Mouse (Mus musculus) embryo, embryonic 10.5 days (tissue): ENCODE results near the gene Upb1.

Source experiments
- DNase-seq: peaks from one replicate; pipeline ENCODE4 v3.0.0-alpha.2; 2015; ENCODE audit warnings: low spot score

Upb1 gene

GRCm38 (mm10) chr10:75428049-75429003 lies 27.4 kb downstream of the Upb1 start:
- DNase-seq, result no peak

- no peak for DNase-seq
Measured at GRCm38 (mm10) chr10:75429004-75429380, 28.1 kb downstream of the Upb1 start.

DNA sequence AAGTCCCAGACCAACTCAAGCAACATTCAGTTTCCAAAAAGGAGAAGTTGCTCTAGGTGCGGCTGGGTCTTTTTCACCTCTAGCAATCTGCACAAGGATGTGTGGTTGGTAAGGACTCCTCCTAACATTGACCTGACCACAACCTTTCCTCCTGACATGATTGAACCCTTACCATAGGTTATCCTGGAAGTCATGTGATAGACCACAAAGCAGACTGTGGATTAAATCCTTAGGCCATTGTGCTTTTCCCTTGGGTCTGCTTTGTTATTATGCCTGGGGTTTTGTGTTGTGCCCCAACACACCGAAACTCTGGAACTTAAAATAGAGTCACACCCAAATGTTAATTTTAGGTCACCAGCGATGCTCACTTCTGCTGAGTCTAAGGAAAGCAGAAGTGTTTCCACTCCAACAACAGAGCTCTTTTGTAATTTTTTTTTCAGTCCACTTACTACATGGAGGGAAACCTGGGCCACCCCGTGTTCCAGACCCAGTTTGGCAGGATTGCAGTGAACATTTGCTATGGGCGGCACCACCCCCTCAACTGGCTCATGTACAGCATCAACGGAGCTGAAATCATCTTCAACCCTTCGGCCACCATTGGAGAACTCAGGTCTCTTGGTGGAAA lies 28.7 kb downstream of the Upb1 start:
- DNase-seq, result no peak

- DNase-seq, result no peak
Measured at GRCm38 (mm10) chr10:75430147-75430537, 29.2 kb downstream of the Upb1 start.

GRCm38 (mm10) chr10:75430633-75431032 lies 29.7 kb downstream of the Upb1 start:
- no peak for DNase-seq

GRCm38 (mm10) chr10:75436604-75437217 lies 35.8 kb downstream of the Upb1 start:
- DNase-seq, result peak; percentile 93

- no peak for DNase-seq
Measured at GRCm38 (mm10) chr10:75437284-75437683, 36.4 kb downstream of the Upb1 start.

- DNase-seq, result peak; percentile 39
Measured at GRCm38 (mm10) chr10:75438132-75438810, 37.4 kb downstream of the Upb1 start.

GRCm38 (mm10) chr10:75439211-75439811 lies 38.4 kb downstream of the Upb1 start:
- DNase-seq, result peak; percentile 70

- DNase-seq, result no peak
Measured at GRCm38 (mm10) chr10:75440756-75441155, 39.8 kb downstream of the Upb1 start.

DNA sequence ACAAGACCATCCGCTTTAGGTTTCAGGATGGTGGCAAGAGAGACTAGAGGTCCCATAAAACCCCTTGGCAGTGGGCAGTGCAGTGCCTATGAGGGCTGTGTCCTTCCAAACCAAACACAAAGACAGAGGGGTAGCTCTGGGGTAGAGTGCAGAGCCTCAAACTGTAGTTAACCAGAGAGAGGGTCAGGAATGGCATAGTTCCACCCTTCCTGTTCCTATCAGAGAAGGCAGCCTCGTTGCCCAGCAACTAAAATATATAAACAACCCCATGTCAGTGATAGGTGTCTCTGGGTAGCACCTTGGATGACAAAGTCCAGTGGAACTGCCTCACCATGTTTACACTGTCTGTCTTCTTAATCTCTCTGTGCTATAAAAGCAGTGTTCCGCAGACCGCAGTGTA lies 40.9 kb downstream of the Upb1 start:
- DNase-seq, result no peak

- DNase-seq, result no peak
Measured at GRCm38 (mm10) chr10:75443017-75443416, 42.1 kb downstream of the Upb1 start.

- peak; percentile 61 for DNase-seq
Measured at GRCm38 (mm10) chr10:75444111-75444826, 43.4 kb downstream of the Upb1 start.

DNA sequence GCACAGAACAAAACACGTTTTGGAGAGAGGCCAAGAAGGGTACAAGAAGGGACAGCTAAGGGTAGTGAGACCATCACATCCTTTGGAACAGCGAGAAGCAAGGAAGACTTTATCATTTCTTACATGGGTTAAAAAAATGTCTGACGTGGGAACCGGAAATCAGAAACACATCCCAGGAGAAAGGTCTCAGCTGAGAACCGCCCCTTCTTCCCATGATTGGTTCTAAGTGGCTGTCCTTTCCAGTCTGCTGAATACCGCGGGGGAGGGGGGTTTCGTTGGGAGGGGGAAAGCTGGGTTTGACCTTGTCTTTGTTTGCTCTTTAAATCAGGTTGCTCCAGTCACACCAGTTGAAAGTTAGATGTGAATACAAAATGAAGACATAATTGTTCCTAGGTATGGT lies 44.1 kb downstream of the Upb1 start:
- DNase-seq, result no peak

DNA sequence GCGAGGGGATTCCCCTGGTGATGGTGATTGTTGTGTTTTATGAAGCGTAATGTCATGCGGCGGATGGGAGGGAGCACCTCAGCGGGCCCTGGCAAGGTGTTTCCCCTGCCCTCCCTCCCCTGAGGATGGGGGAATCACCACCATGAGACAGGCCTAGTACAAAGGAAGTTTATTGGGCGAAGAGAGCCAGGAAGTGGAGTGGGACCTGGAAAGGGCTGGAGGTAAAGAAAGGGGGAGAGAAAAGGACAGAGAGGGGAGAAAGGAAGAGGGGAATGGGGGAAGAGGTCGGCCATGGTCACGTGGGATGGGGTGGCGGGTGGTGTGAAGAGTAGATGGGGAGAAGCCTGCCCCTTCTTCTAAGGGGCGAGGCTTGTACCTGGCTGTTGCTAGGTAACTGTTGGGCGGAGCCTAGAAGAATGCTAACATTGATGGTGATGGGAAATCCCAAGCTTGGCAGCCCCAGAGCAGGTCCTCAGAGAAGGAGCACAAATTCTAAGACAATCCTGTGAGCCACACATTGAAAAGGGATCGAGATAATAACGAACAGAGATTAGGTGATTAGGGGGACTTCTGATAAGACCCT lies 45.7 kb downstream of the Upb1 start:
- DNase-seq, result no peak

- no peak for DNase-seq
Measured at GRCm38 (mm10) chr10:75447489-75447888, 46.6 kb downstream of the Upb1 start.

GRCm38 (mm10) chr10:75448806-75449420 lies 48.0 kb downstream of the Upb1 start:
- DNase-seq, result no peak

DNA sequence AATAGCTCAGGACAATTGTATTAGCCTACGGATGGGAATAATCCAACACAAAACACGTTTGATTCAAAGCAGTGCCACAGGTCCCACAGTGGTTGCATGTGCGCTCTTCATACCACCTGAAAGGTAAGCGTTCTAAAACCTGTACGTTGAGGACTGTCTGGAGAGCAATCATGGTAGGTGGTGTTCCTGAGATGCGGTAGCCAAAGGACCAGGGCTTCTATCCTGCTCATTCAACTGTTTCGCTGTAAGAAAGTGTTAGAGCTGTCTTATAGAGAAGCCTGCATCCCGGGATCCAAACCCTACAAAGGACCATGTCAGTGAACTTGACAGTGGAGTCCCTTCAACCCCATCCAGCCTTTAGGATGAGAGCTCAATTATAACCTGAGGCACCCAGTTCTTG lies 49.4 kb downstream of the Upb1 start:
- DNase-seq, result no peak

- DNase-seq, result peak; percentile 51
Measured at GRCm38 (mm10) chr10:75451036-75451786, 50.3 kb downstream of the Upb1 start.
